Mouse (Mus musculus): ENCODE results near the gene Smim22.

The Smim22 gene

DNA sequence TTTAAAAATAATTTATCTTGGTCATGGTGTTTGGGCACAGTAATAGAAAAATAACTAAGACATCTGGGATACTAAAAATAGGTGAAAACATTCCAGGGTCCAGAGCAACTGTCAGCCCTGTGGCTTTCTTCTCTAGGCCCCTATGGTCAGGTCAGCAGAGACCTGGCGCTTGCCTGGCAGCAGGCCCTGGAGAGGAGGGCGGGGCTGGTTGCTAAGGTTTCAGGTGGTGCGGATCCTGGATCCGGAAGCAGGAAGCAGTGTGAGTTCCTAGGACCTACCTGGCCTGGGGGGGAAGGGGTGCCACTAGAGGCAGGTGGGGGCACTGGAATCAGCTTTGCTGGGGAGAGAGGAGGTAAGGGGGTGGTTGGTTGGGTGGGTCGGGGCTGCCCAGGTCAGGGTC lies at the start of gene Smim22:
Smim22 (plus strand) TSS at position 222 of the 400 bp plus-strand sequence.
- no peak for DNase-seq (ENCODE audit: low read depth, low spot score)

DNA sequence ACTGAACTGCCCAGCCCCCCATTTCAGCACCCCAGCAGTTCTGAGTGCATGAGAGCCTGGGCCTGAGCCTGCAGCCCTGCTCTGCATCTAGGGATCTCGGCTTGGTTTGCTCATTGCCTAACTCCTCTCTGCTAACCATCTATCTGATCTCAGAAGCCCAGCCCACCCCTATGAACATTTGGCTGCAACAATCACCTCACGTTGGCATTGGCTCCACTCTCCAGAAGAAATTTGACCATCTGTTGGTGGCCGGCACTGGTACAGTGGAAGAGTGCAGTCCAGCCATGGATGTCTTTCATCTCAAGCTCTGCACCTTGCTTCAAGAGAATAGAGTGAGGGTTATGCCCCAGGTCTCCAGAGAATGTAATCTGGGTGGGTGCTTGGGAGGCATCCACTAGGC lies 49.6 kb upstream of the Smim22 start:
- no peak for DNase-seq (ENCODE audit: low read depth, low spot score)

DNA sequence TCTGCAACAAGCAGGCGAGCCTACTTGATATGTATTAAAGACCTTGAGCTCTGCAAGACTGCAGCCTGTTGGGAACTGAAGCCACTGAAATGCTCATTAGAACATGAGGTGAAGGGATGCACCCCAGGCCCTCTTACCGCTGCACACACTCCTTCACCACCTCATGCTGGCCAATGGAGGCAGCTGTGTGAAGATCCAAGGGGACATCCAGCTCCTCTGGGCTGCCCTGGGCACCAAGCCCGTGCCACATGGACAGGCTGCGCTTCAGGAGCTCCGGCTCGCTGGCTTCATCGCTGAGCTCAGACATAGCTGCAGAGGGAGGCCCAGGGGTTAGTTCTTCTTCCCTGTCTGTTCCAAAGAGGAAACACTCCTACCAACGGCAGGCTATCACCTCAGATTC lies 46.8 kb upstream of the Smim22 start:
- no peak for DNase-seq (ENCODE audit: low read depth, low spot score)

DNA sequence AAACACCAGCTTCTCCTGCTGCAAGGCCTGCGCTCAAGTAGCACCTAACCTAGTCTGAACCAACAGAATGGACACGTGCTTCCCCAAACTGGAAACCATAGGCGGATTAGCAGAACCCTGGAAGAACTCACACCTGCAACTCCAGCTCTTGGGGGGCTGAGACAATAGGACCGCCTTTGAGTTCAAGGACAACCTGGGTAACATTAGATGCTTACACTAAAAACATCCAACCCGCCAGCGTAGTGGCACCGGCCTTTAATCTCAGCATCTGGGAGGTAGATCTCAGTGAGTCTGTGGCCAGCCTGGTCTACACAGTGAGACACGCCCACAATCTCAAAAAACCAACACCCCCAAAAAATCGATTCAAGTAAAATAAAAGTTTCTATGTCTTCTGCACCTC lies 43.7 kb upstream of the Smim22 start:
- DNase-seq (ENCODE audit: low read depth, low spot score) = peak; percentile 30

DNA sequence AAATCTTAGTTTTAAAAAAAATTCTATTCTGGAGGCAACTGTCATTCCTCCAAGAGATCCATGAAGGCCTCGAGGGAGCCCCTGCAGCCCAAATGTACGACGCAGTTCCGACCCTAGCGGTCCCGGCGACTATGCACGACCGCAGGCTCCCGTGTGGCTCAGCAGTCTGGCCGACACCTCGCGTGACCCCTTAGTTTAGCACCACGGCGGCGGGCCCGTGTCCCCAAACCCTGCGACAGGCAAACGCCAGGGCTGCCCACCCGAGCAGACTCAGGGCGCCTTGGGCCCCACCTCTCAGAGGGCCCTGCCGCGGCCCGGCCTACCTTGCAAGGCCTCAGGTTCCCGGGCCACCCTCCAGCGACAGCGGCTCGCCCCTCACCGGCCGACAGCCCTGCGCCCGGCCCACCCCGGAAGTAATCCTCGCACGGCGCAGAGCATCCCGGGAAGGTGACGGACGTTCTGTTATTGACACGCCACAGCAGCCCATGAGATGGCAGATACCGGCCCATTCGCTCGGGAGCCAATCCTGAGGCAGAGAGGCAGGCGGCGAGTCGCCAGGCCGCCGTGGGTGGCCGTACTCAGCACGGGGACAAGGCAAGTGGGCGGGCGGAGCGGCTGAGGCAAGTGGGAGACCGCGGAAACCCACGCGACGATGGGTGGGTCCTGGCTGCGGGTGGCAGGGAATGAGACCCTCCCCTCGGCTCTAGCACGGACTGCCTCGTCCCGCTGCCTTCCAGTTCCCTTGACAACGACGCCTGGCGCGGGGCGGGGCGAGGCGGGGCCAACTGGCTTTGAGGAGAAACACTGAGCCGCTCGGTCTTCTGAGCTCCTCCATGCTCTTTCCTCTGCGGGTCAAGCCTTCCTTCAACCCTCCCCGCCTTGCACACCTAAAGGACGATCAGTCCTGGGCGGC lies 43.0 kb upstream of the Smim22 start, which contains the start of gene Anks3:
Anks3 (minus strand) TSS at position 409 of the 913 bp plus-strand sequence.
- peak; percentile 99 for DNase-seq (ENCODE audit: low read depth, low spot score)

DNA sequence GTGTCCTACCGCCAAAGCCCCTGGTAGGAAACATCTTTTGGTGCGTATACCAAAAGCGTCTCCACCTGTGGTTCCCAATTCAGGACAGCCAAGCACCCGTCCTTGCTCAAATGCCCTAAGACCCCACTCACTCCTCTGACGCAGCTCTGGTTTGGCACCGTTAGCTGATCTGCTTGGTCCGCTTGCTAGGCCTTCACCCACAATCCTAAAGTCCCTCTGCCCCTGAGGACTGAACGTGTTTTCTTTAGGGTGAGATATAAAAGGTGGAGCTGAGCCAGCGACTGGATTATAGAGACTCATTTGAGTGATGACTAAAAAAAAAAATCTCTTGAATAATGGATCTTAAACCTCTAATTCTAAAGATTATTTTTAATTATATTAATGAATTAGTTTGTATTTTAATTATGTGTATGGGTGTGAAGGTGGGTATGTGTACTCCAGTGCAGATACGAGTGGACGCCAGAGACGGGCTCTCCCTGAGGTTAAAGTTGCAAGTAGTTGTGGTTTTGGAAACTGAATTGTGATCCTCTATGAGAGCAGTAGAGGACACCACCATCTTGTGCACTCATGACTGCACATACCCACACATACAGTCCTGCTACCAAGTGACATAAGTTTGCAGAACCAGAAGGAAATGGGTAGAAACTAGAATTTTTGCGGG lies 42.2 kb upstream of the Smim22 start:
- peak; percentile 58 for DNase-seq (ENCODE audit: low read depth, low spot score)

DNA sequence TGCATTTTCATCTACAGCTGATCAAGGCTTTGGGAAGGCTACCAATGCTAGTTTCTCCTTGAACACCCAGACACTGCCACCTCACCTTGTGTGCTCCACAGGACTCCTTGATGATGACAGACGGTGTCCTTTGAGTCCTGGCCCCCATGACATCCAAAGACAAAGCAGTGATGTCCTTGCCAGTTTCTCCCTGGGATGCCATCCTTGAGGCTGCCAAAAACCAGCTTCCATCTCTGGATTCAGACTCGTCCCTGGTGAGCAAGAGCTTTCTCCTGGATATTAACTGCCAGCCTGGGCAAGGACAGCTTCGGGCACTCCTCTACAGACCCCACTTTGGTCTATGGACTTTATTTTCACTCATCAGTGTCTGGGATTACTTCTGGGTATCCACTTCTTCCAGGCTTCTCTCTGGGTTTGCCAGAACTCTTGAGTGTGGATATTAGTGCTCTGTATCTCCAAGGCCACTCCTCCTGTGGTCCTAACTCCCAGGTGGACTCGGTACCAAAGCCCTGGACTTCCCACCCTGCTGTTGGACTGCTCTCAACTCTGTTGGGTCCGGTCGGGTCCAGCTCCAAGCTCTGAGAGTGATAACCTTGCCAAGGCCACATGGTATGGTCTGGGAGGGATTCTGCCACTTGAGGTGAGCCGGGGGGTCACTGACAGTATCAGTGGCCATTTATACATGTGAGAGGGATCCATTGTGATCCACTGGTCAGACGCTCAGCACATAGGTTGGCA lies 41.5 kb upstream of the Smim22 start:
- DNase-seq (ENCODE audit: low read depth, low spot score) = no peak

DNA sequence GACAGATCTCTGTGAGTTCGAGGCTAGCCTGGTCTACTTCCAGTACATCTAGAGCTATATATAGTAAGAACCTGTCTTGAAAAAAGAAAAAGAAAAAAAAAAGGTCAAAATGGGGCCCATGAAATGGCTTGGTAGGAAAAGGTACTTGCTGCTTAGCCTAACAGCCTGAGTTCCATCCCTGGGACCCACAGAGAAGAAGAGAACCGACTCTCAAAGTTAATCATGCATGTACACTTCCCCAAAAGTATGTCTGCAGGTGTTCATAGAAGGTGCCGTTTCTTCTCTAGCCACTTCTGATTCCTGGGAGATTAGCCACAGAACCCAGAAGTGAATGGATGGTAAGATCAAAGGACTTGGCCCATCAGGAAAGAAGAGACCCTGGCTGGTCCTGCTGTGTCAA lies 38.7 kb upstream of the Smim22 start:
- no peak for DNase-seq (ENCODE audit: low read depth, low spot score)

DNA sequence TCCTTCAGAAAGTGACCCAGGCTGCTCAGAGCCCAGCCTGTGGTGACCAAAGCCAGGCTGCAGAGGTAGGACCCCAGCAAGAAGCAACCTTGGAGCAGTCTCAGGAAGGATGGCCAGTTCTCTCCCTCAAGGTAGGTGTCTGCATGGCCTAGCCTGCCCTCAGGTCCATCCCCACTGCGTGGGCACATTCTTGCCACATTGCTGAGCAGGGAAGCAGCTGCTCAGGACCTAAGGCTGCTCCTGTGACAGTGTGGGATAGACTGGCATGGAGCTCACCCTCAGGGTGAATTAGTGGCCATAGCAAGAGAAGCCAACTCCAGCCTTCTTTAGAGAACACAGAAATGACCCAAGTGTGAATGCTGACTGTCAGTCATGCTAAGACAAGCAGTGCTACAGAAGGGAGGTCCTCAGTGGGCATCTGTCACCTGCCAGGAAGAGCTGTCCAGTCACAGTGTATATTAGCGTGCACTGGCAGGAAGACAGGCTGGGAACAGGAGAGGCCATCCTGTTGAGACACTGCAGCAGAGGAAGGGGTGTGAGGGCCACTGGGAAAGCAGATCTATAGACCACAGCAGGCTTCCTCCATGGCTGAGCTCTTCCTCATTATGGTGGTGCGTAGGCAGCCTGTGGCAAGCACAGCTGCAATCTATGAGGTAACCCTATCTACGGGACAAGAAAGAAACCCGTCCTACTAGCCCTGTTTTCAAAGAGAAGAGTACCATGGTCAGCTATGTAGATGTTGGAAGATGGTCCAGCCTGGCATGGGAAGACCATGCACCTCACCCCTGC lies 37.8 kb upstream of the Smim22 start:
- DNase-seq (ENCODE audit: low read depth, low spot score) = no peak

DNA sequence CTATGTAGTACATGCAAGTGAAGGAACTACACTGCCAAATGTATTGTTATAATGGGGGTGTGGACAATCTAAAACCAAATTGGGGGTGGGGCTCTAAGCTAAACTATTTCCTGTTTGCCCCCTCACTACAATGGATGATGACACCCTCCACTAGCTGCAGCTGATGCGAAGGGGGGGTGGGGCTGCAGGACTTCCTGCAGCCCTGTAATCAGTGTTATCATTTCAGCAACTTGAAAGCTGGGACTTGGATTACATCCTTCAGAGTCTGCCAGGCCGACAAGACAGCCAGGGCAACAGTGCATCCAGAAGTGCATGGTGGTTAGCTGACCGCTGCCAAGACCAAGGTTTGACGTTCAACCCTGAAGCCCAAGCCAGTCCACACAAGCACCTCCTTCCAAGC lies 35.5 kb upstream of the Smim22 start:
- no peak for DNase-seq (ENCODE audit: low read depth, low spot score)

DNA sequence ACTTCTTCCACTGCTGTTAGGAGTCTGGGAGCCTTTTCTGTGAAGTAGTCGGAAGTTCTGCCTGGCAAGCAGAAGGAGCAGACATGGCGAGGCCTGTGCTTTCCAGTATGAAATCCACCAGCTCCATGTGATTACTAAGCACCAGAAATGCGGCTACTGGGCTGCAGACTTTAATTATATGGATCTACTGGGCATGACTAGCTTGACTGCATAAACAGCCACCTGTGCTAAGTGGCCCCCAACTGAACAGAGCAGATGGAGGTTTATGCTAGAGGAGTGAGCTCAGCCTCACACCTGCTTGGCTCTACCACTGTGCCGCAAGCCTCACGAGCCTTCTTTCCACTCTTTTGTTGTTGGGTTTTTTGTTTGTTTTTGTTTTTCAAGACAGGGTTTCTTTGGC lies 32.6 kb upstream of the Smim22 start:
- DNase-seq (ENCODE audit: low read depth, low spot score) = no peak

DNA sequence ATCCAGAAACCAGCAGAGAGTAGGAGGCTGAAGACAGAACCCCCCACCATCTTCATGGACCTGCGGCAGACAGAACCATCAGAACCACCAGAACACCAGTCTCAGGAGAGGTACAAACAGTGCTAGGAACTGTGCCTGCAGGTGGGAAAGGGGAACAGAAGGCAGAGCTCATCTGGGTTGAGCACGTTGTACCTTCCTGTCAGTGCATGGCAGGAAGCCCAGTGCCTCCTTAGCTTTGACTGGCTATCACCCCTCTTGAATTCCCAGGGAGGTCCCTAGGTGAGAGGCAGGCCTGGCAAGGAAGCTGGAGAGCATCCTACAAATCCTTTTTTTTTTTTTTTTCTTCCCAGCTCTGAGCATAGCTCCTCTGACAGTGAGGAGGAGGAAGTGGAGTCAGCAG lies 30.9 kb upstream of the Smim22 start:
- DNase-seq (ENCODE audit: low read depth, low spot score) = no peak

DNA sequence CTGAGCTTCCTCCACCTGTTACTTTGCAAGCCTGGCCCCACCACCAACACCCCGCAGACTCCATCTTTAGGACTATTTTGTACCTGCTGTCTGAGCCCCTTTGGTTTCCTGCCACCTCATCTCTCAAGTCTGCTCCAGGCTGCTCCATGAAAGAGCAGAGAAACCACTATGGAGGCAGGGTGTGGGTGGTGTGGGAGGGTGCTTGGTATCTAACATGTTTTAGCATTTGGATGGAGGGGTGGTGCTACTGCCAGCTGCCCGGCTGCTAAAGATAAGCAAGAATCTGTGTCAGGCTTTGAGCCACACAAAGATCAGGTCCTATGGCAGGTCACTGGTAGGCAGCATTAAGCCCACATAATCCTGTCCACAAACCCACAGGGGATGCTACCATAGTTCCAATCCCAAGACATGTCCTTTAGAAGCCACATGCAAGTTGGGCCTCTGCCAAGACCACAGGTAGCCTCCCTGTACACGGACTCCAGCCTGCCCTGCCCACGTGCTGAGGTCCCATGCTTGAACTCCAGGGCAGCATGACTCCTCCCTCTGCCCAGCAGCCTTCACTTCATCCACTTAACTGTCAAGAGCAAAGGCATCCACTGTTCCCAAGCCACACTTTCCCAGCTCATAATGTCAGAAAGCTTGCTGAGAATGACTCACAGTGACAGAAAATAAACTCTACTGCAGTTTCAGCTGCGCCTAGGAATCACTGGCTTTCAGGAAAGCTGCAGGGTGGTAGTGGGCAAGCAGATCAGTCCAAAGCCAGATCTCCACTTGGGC lies 28.6 kb upstream of the Smim22 start:
- peak; percentile 31 for DNase-seq (ENCODE audit: low read depth, low spot score)

DNA sequence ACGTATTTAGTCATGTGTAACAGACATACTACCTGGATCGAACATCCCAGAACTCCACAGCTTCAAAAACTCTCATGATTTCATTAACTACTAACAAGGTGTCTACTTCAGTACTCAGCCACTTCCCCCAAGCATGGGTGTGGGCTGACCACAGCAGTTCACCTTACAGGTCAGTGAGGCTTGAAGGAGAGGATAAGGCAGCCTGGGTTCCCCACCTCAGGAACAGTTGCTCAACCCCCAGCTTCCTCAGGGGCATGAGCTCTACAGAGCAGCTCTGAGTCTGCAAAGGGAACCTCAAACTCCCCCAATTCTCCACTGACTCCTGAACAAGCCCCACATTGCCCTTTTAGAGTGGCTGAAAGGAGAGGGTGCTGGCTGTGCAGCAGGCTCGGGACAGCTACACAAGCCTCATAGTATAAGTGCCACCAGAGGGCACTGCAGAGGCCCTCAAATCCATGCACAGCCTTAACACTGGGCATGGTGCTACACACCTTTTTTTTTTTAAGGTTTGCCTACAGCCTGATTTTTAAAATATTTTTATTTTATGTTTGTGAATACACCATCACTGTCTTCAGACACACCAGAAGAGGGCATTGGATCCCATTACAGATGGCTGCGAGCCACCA lies 27.2 kb upstream of the Smim22 start:
- peak; percentile 82 for DNase-seq (ENCODE audit: low read depth, low spot score)

DNA sequence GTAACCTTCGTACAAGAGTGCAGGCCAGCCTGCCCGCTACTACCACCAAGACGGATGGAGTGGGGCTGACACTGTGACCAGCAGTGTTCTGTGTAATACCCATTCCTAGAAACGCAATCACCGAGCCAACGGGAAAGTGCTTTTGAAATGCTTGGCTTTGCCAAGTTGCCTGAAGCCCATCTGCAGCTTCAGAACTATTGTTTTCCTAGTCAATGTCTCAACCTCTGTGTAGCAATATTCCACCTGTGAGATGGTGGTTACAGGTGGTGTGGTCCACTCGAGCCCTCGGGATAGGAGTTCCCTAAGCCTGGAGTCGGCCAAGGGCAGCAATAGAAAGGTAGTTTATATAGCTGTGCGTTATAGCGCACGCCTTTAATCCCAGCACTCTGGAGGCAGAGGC lies 22.4 kb upstream of the Smim22 start:
- DNase-seq (ENCODE audit: low read depth, low spot score) = no peak

DNA sequence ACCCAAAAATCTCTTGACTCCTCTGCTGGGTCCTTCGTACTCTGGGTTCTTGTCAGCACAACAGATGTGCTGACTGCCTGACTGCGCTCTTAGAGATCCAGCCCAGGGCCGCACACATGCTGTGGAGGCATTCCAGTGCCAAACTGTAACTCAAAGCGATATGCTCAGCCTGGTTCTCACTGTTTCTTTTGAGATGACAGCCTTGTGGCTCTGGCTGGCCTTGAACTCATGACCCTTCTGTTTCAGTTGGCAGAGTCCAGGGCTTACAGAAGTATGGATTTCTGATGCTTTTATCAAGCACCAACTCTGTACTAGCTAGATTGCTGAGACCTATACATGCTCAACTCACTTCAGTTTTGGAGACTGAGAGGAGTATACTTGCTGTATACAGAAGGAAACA lies 13.8 kb upstream of the Smim22 start:
- no peak for DNase-seq (ENCODE audit: low read depth, low spot score)

DNA sequence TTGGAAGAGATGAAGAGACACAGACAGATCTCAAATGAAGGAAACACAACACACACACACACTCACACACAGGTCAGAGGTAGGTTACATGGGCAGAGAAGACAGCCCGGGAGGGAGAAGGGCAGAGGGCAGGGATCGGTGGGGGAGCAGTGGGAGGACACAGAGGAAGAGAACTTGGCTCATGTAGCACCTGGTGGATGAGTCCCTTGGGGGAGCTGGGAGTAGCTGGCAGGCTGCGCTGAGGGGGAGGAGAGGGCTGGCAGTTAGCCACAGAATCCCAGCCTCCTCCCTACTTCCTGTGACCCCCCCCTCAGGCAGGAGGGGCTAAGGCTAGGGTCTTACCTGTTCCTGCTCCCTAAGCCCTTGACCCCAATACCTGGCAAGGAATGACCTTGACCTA lies 9.5 kb upstream of the Smim22 start, which contains the start of gene Sept12:
Sept12 (minus strand) TSS at position 300 of the 400 bp plus-strand sequence.
- no peak for DNase-seq (ENCODE audit: low read depth, low spot score)

DNA sequence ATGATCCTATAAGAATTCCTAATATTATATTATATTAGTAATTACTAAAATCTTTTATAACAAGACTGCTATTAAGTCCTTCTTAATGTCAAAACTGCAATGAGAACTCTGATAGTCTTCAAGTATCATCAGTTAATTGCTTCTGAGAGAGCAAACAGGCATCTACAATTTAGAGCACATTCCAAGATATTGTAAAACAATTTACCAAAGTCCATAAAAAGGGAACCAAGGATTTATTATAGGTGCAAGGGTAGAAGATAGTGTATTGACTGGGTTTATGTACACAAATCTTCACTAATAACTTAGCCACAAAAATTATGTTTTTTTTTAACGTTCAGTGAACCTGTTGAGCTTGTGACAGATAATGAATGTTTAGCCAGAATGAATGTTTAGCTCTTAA lies 8.1 kb upstream of the Smim22 start:
- no peak for DNase-seq (ENCODE audit: low read depth, low spot score)

DNA sequence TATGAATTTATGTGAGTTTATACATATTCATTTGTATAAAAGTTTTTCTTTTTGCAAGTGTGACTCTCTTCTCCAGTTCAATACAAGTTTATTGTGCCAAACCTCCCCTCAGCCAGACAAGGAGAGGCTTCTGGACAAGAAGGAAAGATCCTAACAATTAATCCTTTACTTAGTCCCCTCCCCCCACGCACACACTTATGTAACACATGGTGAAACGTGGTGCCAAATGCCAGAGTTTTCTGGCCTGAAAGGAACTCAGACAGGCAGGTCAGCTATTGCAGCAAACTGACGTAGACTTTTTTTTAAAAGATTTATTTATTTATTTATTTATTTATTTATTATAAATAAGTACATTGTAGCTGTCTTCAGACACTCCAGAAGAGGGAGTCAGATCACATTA lies 6.5 kb upstream of the Smim22 start:
- no peak for DNase-seq (ENCODE audit: low read depth, low spot score)

DNA sequence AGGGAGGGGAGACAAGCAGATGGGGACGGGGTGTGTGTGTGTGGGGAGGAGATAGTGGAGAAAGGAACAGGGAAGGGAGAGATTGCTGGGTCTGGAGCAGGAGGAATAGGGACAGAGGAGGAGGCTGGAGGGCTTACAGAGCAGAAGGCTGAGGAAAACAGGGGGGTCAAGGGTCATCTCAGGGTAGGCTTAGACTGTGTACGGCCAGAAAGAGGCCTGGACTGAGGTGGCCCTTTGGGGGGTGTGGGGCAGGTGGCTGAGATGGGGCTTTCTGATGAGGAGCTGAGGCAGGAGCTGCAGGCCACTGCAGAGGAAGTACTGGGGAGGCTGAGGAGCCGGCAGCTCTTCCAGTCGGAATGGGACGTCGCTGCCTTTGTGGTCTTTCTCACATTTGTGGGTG lies 404 bp downstream of the Smim22 start:
- no peak for DNase-seq (ENCODE audit: low read depth, low spot score)
